Mouse (Mus musculus): Measurements from ENCODE around the gene Degs2. TPM values are rescaled to one million over a fixed set of nuclear protein-coding genes. Genes with fewer than 3 reads are reported as not detected.

The Degs2 gene
- polyA plus RNA-seq, 1 experiment from 2014 or later: 1.6 TPM

DNA sequence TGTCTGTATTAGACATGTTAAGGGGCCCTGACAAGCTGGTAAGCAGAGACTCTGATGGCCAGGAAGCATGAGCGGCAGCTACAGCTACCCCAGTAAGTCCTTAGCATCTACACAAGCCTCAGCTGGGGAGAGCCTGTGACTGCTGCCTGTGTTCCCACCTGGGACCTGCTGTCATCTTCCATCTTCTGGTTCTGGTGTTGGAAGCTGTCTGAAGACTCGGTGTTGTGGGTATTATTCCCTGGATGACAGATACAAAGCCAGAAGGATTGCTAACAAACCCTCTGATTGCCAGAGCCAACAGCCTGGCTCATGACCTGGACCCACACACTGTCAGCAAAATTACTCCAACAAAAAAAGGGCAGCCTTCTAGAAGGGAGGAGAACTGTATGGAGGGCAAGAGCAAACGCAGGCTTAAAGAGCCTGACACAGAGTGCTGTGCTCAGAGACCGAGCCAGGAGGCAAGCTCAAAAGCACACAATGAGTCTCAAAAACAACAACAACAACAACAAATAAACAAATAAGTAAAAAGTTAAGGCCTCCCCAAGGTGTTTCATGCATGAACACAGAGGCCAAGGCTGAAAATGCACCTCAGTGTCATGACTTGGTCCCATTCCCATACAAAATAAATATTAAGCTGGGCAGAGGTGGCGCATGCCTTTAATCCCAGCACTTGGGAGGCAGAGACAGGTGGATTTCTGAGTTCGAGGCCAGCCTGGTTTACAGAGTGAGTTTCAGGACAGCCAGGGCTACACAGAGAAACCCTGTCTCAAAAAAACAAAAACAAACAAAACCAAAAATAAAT, 8.1 kb upstream of the Degs2 start:
- H3K4me1 ChIP-seq (ENCODE audit: control insufficient read depth, insufficient read depth, low read length): no peaks in the 10 kb centered on the region
- ATAC-seq (ENCODE audit: insufficient number of reproducible peaks, low FRiP score, low TSS enrichment, low read depth): no peak
- WGBS: 89% methylated on average over 6 of the region's 6 CpGs
- no peaks in the 10 kb centered on the region for H3K9me3 ChIP-seq (ENCODE audit: control insufficient read depth, low read length)
- H3K36me3 ChIP-seq (ENCODE audit: control insufficient read depth, insufficient read depth, low read length): no peaks in the 10 kb centered on the region
- H3K27ac ChIP-seq (replicated peaks; ENCODE audit: low read depth, low read length): no peak overlapping the region
- H3K4me3 ChIP-seq (ENCODE audit: low read depth, low read length): no peak overlapping the region
- no peak overlapping the region for H3K9ac ChIP-seq (ENCODE audit: low read length)
- no peak for DNase-seq (ENCODE audit: low spot score)
- no peaks in the 10 kb centered on the region for H3K27me3 ChIP-seq (ENCODE audit: control insufficient read depth, insufficient read depth, low read length)
- H3K4me2 ChIP-seq (ENCODE audit: low read depth, severe bottlenecking): no peak overlapping the region

DNA sequence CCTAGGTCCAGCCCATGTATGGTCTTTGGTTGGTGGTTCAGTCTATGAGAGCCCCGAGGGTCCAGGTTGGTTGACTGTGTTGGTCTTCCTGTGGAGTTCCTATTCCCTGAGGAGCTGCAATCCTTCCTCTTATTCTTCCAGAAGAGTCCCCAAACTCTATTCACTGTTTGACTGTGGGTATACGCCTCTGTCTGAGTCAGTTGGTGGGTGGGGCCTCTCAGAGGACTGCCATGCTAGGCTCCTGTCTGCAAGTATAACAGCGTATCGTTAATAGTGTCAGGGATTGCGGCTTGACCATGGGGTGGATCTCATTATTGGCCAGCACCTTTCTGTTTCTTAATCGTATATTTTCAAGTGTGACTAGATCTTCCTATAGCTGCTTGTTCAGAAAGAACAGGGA, 7.3 kb upstream of the Degs2 start:
- H3K4me1 ChIP-seq (ENCODE audit: control insufficient read depth, insufficient read depth, low read length): no peaks in the 10 kb centered on the region
- WGBS: 84% methylated on average over 6 of the region's 6 CpGs
- no peaks in the 10 kb centered on the region for H3K27me3 ChIP-seq (ENCODE audit: control insufficient read depth, insufficient read depth, low read length)
- H3K36me3 ChIP-seq (ENCODE audit: control insufficient read depth, insufficient read depth, low read length): no peaks in the 10 kb centered on the region
- H3K27ac ChIP-seq (replicated peaks; ENCODE audit: low read depth, low read length): no peak overlapping the region
- ATAC-seq (ENCODE audit: insufficient number of reproducible peaks, low FRiP score, low TSS enrichment, low read depth) (no peak), DNase-seq (ENCODE audit: low spot score) (no peak)
- H3K4me3 ChIP-seq (ENCODE audit: low read depth, low read length): no peak overlapping the region
- no peak overlapping the region for H3K4me2 ChIP-seq (ENCODE audit: low read depth, severe bottlenecking)
- no peaks in the 10 kb centered on the region for H3K9me3 ChIP-seq (ENCODE audit: control insufficient read depth, low read length)
- no peak overlapping the region for H3K9ac ChIP-seq (ENCODE audit: low read length)

DNA sequence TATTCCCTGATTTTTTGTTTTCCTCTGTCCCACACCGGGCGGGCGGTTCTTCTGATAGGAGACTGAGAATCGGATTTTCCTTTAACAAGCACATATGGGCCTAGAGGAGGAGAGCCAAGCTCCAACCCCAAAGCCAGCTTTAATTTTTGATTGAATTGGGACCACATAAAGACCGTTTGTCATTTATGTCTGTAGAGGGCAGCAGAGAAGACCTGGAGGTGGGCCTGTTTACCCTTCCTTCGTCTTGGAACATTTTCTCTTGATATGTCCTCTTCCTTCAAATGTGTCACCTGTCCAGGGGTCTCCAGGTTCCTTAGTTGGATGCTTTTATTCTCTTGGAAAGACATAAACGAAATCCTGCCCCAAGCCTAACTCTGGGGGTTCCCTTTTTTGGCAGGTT, 4.0 kb upstream of the Degs2 start:
- DNase-seq (ENCODE audit: low spot score) (no peak), ATAC-seq (ENCODE audit: insufficient number of reproducible peaks, low FRiP score, low TSS enrichment, low read depth) (no peak)
- no peak overlapping the region for H3K4me2 ChIP-seq (ENCODE audit: low read depth, severe bottlenecking)
- whole genome bisulfite sequencing: 49% methylated on average over 7 of the region's 7 CpGs
- peaks cover 30% of the 10 kb centered on the region for H3K27me3 ChIP-seq (ENCODE audit: control insufficient read depth, insufficient read depth, low read length)
- H3K4me1 ChIP-seq (ENCODE audit: control insufficient read depth, insufficient read depth, low read length): peaks cover 5% of the 10 kb centered on the region; the same call in 1 of the 2 replicates
- H3K4me3 ChIP-seq (ENCODE audit: low read depth, low read length): no peak overlapping the region
- H3K27ac ChIP-seq (replicated peaks; ENCODE audit: low read depth, low read length): no peak overlapping the region
- no peak overlapping the region for H3K9ac ChIP-seq (ENCODE audit: low read length)
- H3K36me3 ChIP-seq (ENCODE audit: control insufficient read depth, insufficient read depth, low read length): no peaks in the 10 kb centered on the region
- no peaks in the 10 kb centered on the region for H3K9me3 ChIP-seq (ENCODE audit: control insufficient read depth, low read length)

DNA sequence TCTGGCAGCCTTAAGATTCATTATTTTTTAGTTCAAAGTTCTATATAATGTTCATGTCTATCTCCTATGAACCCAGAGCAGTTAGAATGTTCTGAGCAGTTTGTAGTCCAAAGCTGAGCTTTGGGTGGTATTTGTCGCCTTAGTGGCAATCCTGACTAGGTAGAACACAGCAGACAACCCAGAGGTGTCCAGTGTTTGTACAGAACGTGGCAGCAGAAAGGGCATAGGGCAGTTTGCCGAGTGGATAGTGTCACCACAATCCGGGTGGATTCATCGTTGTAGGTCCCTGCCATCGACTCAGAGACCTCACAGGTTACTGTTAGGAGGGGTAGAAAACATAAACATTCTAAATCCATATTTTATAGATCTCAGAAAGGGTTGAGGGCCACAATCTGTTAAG, 3.4 kb upstream of the Degs2 start:
- Histone ChIP-seq H3K27ac (replicated peaks; ENCODE audit: low read depth, low read length) (no peak overlapping the region), H3K9me3 (ENCODE audit: control insufficient read depth, low read length) (no peaks in the 10 kb centered on the region), H3K4me3 (ENCODE audit: low read depth, low read length) (no peak overlapping the region), H3K4me1 (ENCODE audit: control insufficient read depth, insufficient read depth, low read length) (peaks cover 5% of the 10 kb centered on the region; the same call in 1 of the 2 replicates), H3K4me2 (ENCODE audit: low read depth, severe bottlenecking) (no peak overlapping the region), H3K36me3 (ENCODE audit: control insufficient read depth, insufficient read depth, low read length) (no peaks in the 10 kb centered on the region), H3K27me3 (ENCODE audit: control insufficient read depth, insufficient read depth, low read length) (peaks cover 34% of the 10 kb centered on the region), H3K9ac (ENCODE audit: low read length) (no peak overlapping the region)
- ATAC-seq (ENCODE audit: insufficient number of reproducible peaks, low FRiP score, low TSS enrichment, low read depth) (no peak), DNase-seq (ENCODE audit: low spot score) (no peak)
- WGBS: 84% methylated on average over 6 of the region's 6 CpGs

- DNase-seq (ENCODE audit: low spot score) (no peak), ATAC-seq (ENCODE audit: insufficient number of reproducible peaks, low FRiP score, low TSS enrichment, low read depth) (no peak)
- Histone ChIP-seq H3K36me3 (ENCODE audit: control insufficient read depth, insufficient read depth, low read length) (no peaks in the 10 kb centered on the region), H3K9ac (ENCODE audit: low read length) (no peak overlapping the region), H3K9me3 (ENCODE audit: control insufficient read depth, low read length) (no peaks in the 10 kb centered on the region), H3K27me3 (ENCODE audit: control insufficient read depth, insufficient read depth, low read length) (peaks cover 39% of the 10 kb centered on the region), H3K4me1 (ENCODE audit: control insufficient read depth, insufficient read depth, low read length) (peaks cover 5% of the 10 kb centered on the region; the same call in 1 of the 2 replicates), H3K4me3 (ENCODE audit: low read depth, low read length) (no peak overlapping the region), H3K4me2 (ENCODE audit: low read depth, severe bottlenecking) (no peak overlapping the region), H3K27ac (replicated peaks; ENCODE audit: low read depth, low read length) (no peak overlapping the region)
- 64% methylated on average over 2 of the region's 2 CpGs for WGBS
Measured at GRCm38 (mm10) chr12:108701221-108701620, 894 bp downstream of the Degs2 start.

DNA sequence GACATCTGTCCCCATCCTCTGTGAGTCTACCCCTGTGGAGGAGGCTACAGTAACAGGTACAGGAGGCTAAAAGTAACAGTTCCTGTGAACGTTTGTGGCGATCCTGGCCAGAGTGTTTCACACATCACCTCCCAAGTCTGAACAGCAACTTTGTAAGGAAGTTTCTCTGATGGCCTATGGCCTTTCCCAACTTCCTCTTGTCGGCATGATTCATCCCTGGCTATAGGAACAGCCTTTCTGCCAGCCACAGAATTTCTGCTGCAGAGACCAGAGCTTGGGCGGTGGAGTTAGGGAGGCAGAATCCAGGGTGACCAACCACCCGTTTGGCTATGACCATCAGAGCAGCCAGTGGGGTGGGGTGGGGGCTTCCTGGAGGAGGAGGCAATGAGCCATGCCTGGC, 2.1 kb downstream of the Degs2 start:
- no peak for ATAC-seq (ENCODE audit: insufficient number of reproducible peaks, low FRiP score, low TSS enrichment, low read depth)
- H3K4me1 ChIP-seq (ENCODE audit: control insufficient read depth, insufficient read depth, low read length): peaks cover 5% of the 10 kb centered on the region; the same call in 1 of the 2 replicates
- H3K4me3 ChIP-seq (ENCODE audit: low read depth, low read length): no peak overlapping the region
- H3K36me3 ChIP-seq (ENCODE audit: control insufficient read depth, insufficient read depth, low read length): no peaks in the 10 kb centered on the region
- H3K9ac ChIP-seq (ENCODE audit: low read length): no peak overlapping the region
- no peak overlapping the region for H3K27ac ChIP-seq (replicated peaks; ENCODE audit: low read depth, low read length)
- H3K4me2 ChIP-seq (ENCODE audit: low read depth, severe bottlenecking): no peak overlapping the region
- no peak for DNase-seq (ENCODE audit: low spot score)
- 73% methylated on average over 5 of the region's 5 CpGs for WGBS
- H3K27me3 ChIP-seq (ENCODE audit: control insufficient read depth, insufficient read depth, low read length): peaks cover 39% of the 10 kb centered on the region
- H3K9me3 ChIP-seq (ENCODE audit: control insufficient read depth, low read length): no peaks in the 10 kb centered on the region

- Histone ChIP-seq H3K9me3 (ENCODE audit: control insufficient read depth, low read length) (no peaks in the 10 kb centered on the region), H3K4me3 (ENCODE audit: low read depth, low read length) (no peak overlapping the region), H3K9ac (ENCODE audit: low read length) (no peak overlapping the region), H3K4me2 (ENCODE audit: low read depth, severe bottlenecking) (no peak overlapping the region), H3K36me3 (ENCODE audit: control insufficient read depth, insufficient read depth, low read length) (no peaks in the 10 kb centered on the region), H3K27ac (replicated peaks; ENCODE audit: low read depth, low read length) (no peak overlapping the region), H3K4me1 (ENCODE audit: control insufficient read depth, insufficient read depth, low read length) (peaks cover 5% of the 10 kb centered on the region; the same call in 1 of the 2 replicates), H3K27me3 (ENCODE audit: control insufficient read depth, insufficient read depth, low read length) (peaks cover 39% of the 10 kb centered on the region)
- WGBS: 81% methylated on average over 10 of the region's 10 CpGs
- ATAC-seq (ENCODE audit: insufficient number of reproducible peaks, low FRiP score, low TSS enrichment, low read depth): no peak
- DNase-seq (ENCODE audit: low spot score): no peak
Measured at GRCm38 (mm10) chr12:108699576-108699975, 2.5 kb downstream of the Degs2 start.

GRCm38 (mm10) chr12:108698697-108699471, 3.2 kb downstream of the Degs2 start:
- no peak overlapping the region for H3K27ac ChIP-seq (replicated peaks; ENCODE audit: low read depth, low read length)
- WGBS: 72% methylated on average over 11 of the region's 11 CpGs
- H3K9ac ChIP-seq (ENCODE audit: low read length): no peak overlapping the region

More at GRCm38 (mm10) chr12:108698697-108699471, 3.2 kb downstream of the Degs2 start:
- ATAC-seq (ENCODE audit: insufficient number of reproducible peaks, low FRiP score, low TSS enrichment, low read depth) (no peak), DNase-seq (ENCODE audit: low spot score) (no peak)
- H3K4me1 ChIP-seq (ENCODE audit: control insufficient read depth, insufficient read depth, low read length): peaks cover 5% of the 10 kb centered on the region; the same call in 1 of the 2 replicates
- no peak overlapping the region for H3K4me2 ChIP-seq (ENCODE audit: low read depth, severe bottlenecking)
- H3K27me3 ChIP-seq (ENCODE audit: control insufficient read depth, insufficient read depth, low read length): peaks cover 35% of the 10 kb centered on the region
- H3K4me3 ChIP-seq (ENCODE audit: low read depth, low read length): no peak overlapping the region
- H3K36me3 ChIP-seq (ENCODE audit: control insufficient read depth, insufficient read depth, low read length): no peaks in the 10 kb centered on the region
- H3K9me3 ChIP-seq (ENCODE audit: control insufficient read depth, low read length): no peaks in the 10 kb centered on the region
